In genomic region chr3:40894336-40894735, GRCm38 (mm10) we compare ENCODE assay signal across 8 mouse cellular contexts. TPM values are rescaled to one million over a fixed set of nuclear protein-coding genes. Genes with fewer than 3 reads are reported as not detected.
DNase-seq lines count a peak whose midpoint lies in the region; ATAC-seq and TF ChIP-seq lines count a peak whose summit lies in the region.
"Not testable (repeated sequence)": the region's sequence is repeated elsewhere in the genome, so short reads cannot be mapped to it uniquely, and the experiment has no call there.

No protein-coding gene starts in this region.

- not testable (repeated sequence) for H3K79me3 ChIP-seq in C2C12 (ENCODE audit: low read depth)

- not testable (repeated sequence) for H3K36me3 ChIP-seq in C2C12 (ENCODE audit: control insufficient read depth, insufficient read depth); embryonic facial prominence, embryonic 14.5 days (ENCODE audit: control insufficient read depth, insufficient read depth, low read length); heart, embryonic 13.5 days; kidney, embryonic 15.5 days; liver, embryonic 14.5 days (replicated peaks; ENCODE audit: control insufficient read depth, insufficient read depth, low read depth); stomach, embryonic 14.5 days (ENCODE audit: control insufficient read depth, insufficient read depth, low read length)

- peak overlapping the region; percentile 67 for H3K9ac ChIP-seq in embryonic facial prominence, embryonic 14.5 days (ENCODE audit: low read depth, low read length)
- peak overlapping the region; percentile 84 for H3K9ac ChIP-seq in heart, embryonic 13.5 days
- H3K9ac ChIP-seq in kidney, embryonic 15.5 days = peak overlapping the region; percentile 52
- peak overlapping the region; percentile 78 for H3K9ac ChIP-seq in liver, embryonic 14.5 days (replicated peaks)
- H3K9ac ChIP-seq in stomach, embryonic 14.5 days (replicated peaks; ENCODE audit: low read depth, low read length) = not testable (repeated sequence)

- H3K4me2 ChIP-seq in embryonic facial prominence, embryonic 14.5 days (ENCODE audit: low read depth, low read length) = peak overlapping the region; percentile 73
- H3K4me2 ChIP-seq in heart, embryonic 13.5 days = peak overlapping the region; percentile 84
- peak overlapping the region; percentile 78 for H3K4me2 ChIP-seq in kidney, embryonic 15.5 days
- peak overlapping the region; percentile 89 for H3K4me2 ChIP-seq in liver, embryonic 14.5 days (ENCODE audit: low read depth)
- peak overlapping the region; percentile 60 for H3K4me2 ChIP-seq in stomach, embryonic 14.5 days (replicated peaks; ENCODE audit: low read depth, low read length)

- not testable (repeated sequence) for H3K9me3 ChIP-seq in embryonic facial prominence, embryonic 14.5 days (ENCODE audit: control insufficient read depth, low read length); heart, embryonic 13.5 days; kidney, embryonic 15.5 days (replicated peaks); liver, embryonic 14.5 days (ENCODE audit: control insufficient read depth, low read length); stomach, embryonic 14.5 days (ENCODE audit: control insufficient read depth, low read depth, low read length)

- ATAC-seq in embryonic facial prominence, embryonic 14.5 days (ENCODE audit: low read depth); heart, embryonic 13.5 days (ENCODE audit: extremely low read depth, insufficient number of reproducible peaks, low FRiP score, low TSS enrichment); kidney, embryonic 15.5 days (replicated peaks; ENCODE audit: low FRiP score); stomach, embryonic 14.5 days (ENCODE audit: insufficient number of reproducible peaks, insufficient read depth, low FRiP score, low read depth): not testable (repeated sequence)
- ATAC-seq in liver, embryonic 14.5 days (ENCODE audit: insufficient read depth) = peak; percentile 38; the same call in 1 of the 2 replicates

- not testable (repeated sequence) for H3K4me1 ChIP-seq in bone marrow macrophage, adult 2 months (ENCODE audit: control insufficient read depth, insufficient read depth, low read length); embryonic facial prominence, embryonic 14.5 days (ENCODE audit: control insufficient read depth, insufficient read depth, low read length); kidney, embryonic 15.5 days; liver, embryonic 14.5 days (replicated peaks; ENCODE audit: control insufficient read depth in 2 of 2, insufficient read depth in 2 of 2, low read length in 1 of 2); stomach, embryonic 14.5 days (ENCODE audit: control insufficient read depth, insufficient read depth, low read length)
- H3K4me1 ChIP-seq in heart, embryonic 13.5 days = peaks cover 10% of the 10 kb centered on the region

- peak overlapping the region; percentile 30 for H3K4me3 ChIP-seq in C2C12 (ENCODE audit: insufficient read depth, poor library complexity, severe bottlenecking)
- H3K4me3 ChIP-seq in bone marrow macrophage, adult 2 months (ENCODE audit: insufficient read depth, low read length) = peak overlapping the region; percentile 68
- H3K4me3 ChIP-seq in embryonic facial prominence, embryonic 14.5 days (ENCODE audit: low read depth, low read length) = peak overlapping the region; percentile 53
- H3K4me3 ChIP-seq in heart, embryonic 13.5 days = peak overlapping the region; percentile 72
- peak overlapping the region; percentile 59 for H3K4me3 ChIP-seq in kidney, embryonic 15.5 days (replicated peaks)
- H3K4me3 ChIP-seq in liver, embryonic 14.5 days (ENCODE audit: insufficient read depth in 1 of 2, low read depth in 2 of 2, low read length in 2 of 2) = peak overlapping the region; percentile 48 to 72
- peak overlapping the region; percentile 42 for H3K4me3 ChIP-seq in stomach, embryonic 14.5 days (ENCODE audit: low read depth, low read length)

- WGBS in embryonic facial prominence, embryonic 14.5 days = under 1% methylated on average over 13 of the region's 24 CpGs
- WGBS in heart, embryonic 13.5 days = under 1% methylated on average over 22 of the region's 24 CpGs
- under 1% methylated on average over 21 of the region's 24 CpGs for WGBS in kidney, embryonic 15.5 days
- WGBS in liver, embryonic 14.5 days (ENCODE audit: insufficient replicate concordance) = 0% methylated on average over 19 of the region's 24 CpGs
- WGBS in stomach, embryonic 14.5 days = 1% methylated on average over 19 of the region's 24 CpGs

- H3K27me3 ChIP-seq in C2C12 (ENCODE audit: control insufficient read depth, insufficient read depth, insufficient read length); embryonic facial prominence, embryonic 14.5 days (replicated peaks; ENCODE audit: control insufficient read depth, insufficient read depth, low read length); heart, embryonic 13.5 days (replicated peaks); kidney, embryonic 15.5 days; liver, embryonic 14.5 days (ENCODE audit: control insufficient read depth, insufficient read depth, low read length); stomach, embryonic 14.5 days (ENCODE audit: control insufficient read depth, insufficient read depth, low read length): not testable (repeated sequence)

- H3K27ac ChIP-seq in bone marrow macrophage, adult 2 months (ENCODE audit: insufficient read depth, low read depth, low read length); embryonic facial prominence, embryonic 14.5 days (replicated peaks; ENCODE audit: low read depth, low read length); liver, embryonic 14.5 days; stomach, embryonic 14.5 days (ENCODE audit: low read length): not testable (repeated sequence)
- H3K27ac ChIP-seq in heart, embryonic 13.5 days (replicated peaks) = peak overlapping the region; percentile 78
- peak overlapping the region; percentile 54; the same call in 1 of the 2 replicates for H3K27ac ChIP-seq in kidney, embryonic 15.5 days

- peak overlapping the region; percentile 0 for H3ac ChIP-seq in C2C12 (ENCODE audit: control insufficient read depth, insufficient read length, low read depth)

- DNase-seq in embryonic facial prominence, embryonic 14.5 days (ENCODE audit: low spot score) = peak; percentile 20
- DNase-seq in liver, embryonic 14.5 days (ENCODE audit: low read depth in 3 of 3, low spot score in 3 of 3) = peak in 1 of 3 experiments; percentile 10
- DNase-seq in naive thymus-derived CD4-positive, alpha-beta T cell, adult 2 months (ENCODE audit: low read depth) = peak; percentile 65

- not testable (repeated sequence) for H3K79me2 ChIP-seq in C2C12 (ENCODE audit: control insufficient read depth, insufficient read depth)

- TF ChIP-seq CTCF in C2C12 (IDR thresholded peaks at IDR 0.05; ENCODE audit: control insufficient read depth, insufficient read depth, insufficient read length); bone marrow macrophage, adult 2 months (IDR thresholded peaks at IDR 0.05; ENCODE audit: low read depth, low read length); liver, embryonic 14.5 days (IDR thresholded peaks at IDR 0.05; ENCODE audit: low read depth): not testable (repeated sequence)

- not testable (repeated sequence) for TF ChIP-seq EP300 in liver, embryonic 14.5 days (IDR thresholded peaks at IDR 0.05; ENCODE audit: low read depth)

- TF ChIP-seq POLR2A in bone marrow macrophage, adult 2 months (IDR thresholded peaks at IDR 0.05; ENCODE audit: borderline replicate concordance, low read depth, low read length) = not testable (repeated sequence)

RNA-seq across cellular contexts. Expression of gene 1700034I23Rik, which starts 8.0 kb away (rescaled TPM):
- polyA plus RNA-seq in C2C12 (2012; fragmentation: generic; extraction: Trizol) = not detected
- not detected in 2 replicates for polyA plus RNA-seq in bone marrow macrophage, adult 2 months (2012; ENCODE audit: insufficient read depth, insufficient read length, missing spikeins)
- polyA plus RNA-seq in embryonic facial prominence, embryonic 14.5 days (2014; fragmentation: Nextera tagmentation; extraction: Ambion mirVana) = 0.30 TPM in 1 of 2 replicates, not detected in the other
- 0.15 and 0.25 TPM in 2 replicates for polyA plus RNA-seq in heart, embryonic 13.5 days (2015; fragmentation: Nextera tagmentation; extraction: Ambion mirVana)
- 0.10 and 0.35 TPM in 2 replicates for polyA plus RNA-seq in kidney, embryonic 15.5 days (2015; fragmentation: Nextera tagmentation; extraction: Ambion mirVana)
- not detected in 2 replicates for polyA plus RNA-seq in liver, embryonic 14.5 days (2012; rRNA removed)
- polyA plus RNA-seq in liver, embryonic 14.5 days (2014; fragmentation: Nextera tagmentation; extraction: Ambion mirVana) = 0.05 TPM in 1 of 2 replicates, not detected in the other
- 0.35 and 0.41 TPM in 2 replicates for polyA plus RNA-seq in stomach, embryonic 14.5 days (2014; fragmentation: Nextera tagmentation; extraction: Ambion mirVana)

RNA-seq across cellular contexts. Expression of gene Abhd18, which starts 47.6 kb away (rescaled TPM):
- polyA plus RNA-seq in C2C12 (2012; fragmentation: generic; extraction: Trizol) = 0.47 TPM
- 5.6 and 7.4 TPM in 2 replicates for polyA plus RNA-seq in bone marrow macrophage, adult 2 months (2012; ENCODE audit: insufficient read depth, insufficient read length, missing spikeins)
- polyA plus RNA-seq in embryonic facial prominence, embryonic 14.5 days (2014; fragmentation: Nextera tagmentation; extraction: Ambion mirVana) = 6.3 and 7.0 TPM in 2 replicates
- 13.7 and 14.3 TPM in 2 replicates for polyA plus RNA-seq in heart, embryonic 13.5 days (2015; fragmentation: Nextera tagmentation; extraction: Ambion mirVana)
- 8.7 and 10.2 TPM in 2 replicates for polyA plus RNA-seq in kidney, embryonic 15.5 days (2015; fragmentation: Nextera tagmentation; extraction: Ambion mirVana)
- 1.5 and 2.1 TPM in 2 replicates for polyA plus RNA-seq in liver, embryonic 14.5 days (2012; rRNA removed)
- 2.2 and 2.4 TPM in 2 replicates for polyA plus RNA-seq in liver, embryonic 14.5 days (2014; fragmentation: Nextera tagmentation; extraction: Ambion mirVana)
- polyA plus RNA-seq in stomach, embryonic 14.5 days (2014; fragmentation: Nextera tagmentation; extraction: Ambion mirVana) = 9.9 and 11.6 TPM in 2 replicates

RNA-seq across cellular contexts. Expression of gene Mfsd8, which starts 47.6 kb away (rescaled TPM):
- polyA plus RNA-seq in C2C12 (2012; fragmentation: generic; extraction: Trizol) = 1.8 TPM
- polyA plus RNA-seq in bone marrow macrophage, adult 2 months (2012; ENCODE audit: insufficient read depth, insufficient read length, missing spikeins) = 9.1 and 9.5 TPM in 2 replicates
- 7.7 and 8.1 TPM in 2 replicates for polyA plus RNA-seq in embryonic facial prominence, embryonic 14.5 days (2014; fragmentation: Nextera tagmentation; extraction: Ambion mirVana)
- 5.3 and 5.5 TPM in 2 replicates for polyA plus RNA-seq in heart, embryonic 13.5 days (2015; fragmentation: Nextera tagmentation; extraction: Ambion mirVana)
- polyA plus RNA-seq in kidney, embryonic 15.5 days (2015; fragmentation: Nextera tagmentation; extraction: Ambion mirVana) = 6.7 and 7.1 TPM in 2 replicates
- polyA plus RNA-seq in liver, embryonic 14.5 days (2012; rRNA removed) = 1.7 and 2.5 TPM in 2 replicates
- polyA plus RNA-seq in liver, embryonic 14.5 days (2014; fragmentation: Nextera tagmentation; extraction: Ambion mirVana) = 3.7 and 4.3 TPM in 2 replicates
- 7.2 and 7.8 TPM in 2 replicates for polyA plus RNA-seq in stomach, embryonic 14.5 days (2014; fragmentation: Nextera tagmentation; extraction: Ambion mirVana)

RNA-seq across cellular contexts. Expression of gene Larp1b, which starts 55.3 kb away (rescaled TPM):
- 7.7 TPM for polyA plus RNA-seq in C2C12 (2012; fragmentation: generic; extraction: Trizol)
- 7.0 and 7.9 TPM in 2 replicates for polyA plus RNA-seq in bone marrow macrophage, adult 2 months (2012; ENCODE audit: insufficient read depth, insufficient read length, missing spikeins)
- 3.1 and 5.9 TPM in 2 replicates for polyA plus RNA-seq in embryonic facial prominence, embryonic 14.5 days (2014; fragmentation: Nextera tagmentation; extraction: Ambion mirVana)
- polyA plus RNA-seq in heart, embryonic 13.5 days (2015; fragmentation: Nextera tagmentation; extraction: Ambion mirVana) = 10.0 and 11.3 TPM in 2 replicates
- polyA plus RNA-seq in kidney, embryonic 15.5 days (2015; fragmentation: Nextera tagmentation; extraction: Ambion mirVana) = 8.3 and 10.1 TPM in 2 replicates
- polyA plus RNA-seq in liver, embryonic 14.5 days (2012; rRNA removed) = 4.4 and 9.0 TPM in 2 replicates
- polyA plus RNA-seq in liver, embryonic 14.5 days (2014; fragmentation: Nextera tagmentation; extraction: Ambion mirVana) = 7.5 and 9.3 TPM in 2 replicates
- polyA plus RNA-seq in stomach, embryonic 14.5 days (2014; fragmentation: Nextera tagmentation; extraction: Ambion mirVana) = 3.6 and 5.8 TPM in 2 replicates
